ENCODE assay signal across 19 mouse cellular contexts in genomic region chr2:132757911-132758310, GRCm38 (mm10). TPM values are rescaled to one million over a fixed set of nuclear protein-coding genes. Genes with fewer than 3 reads are reported as not detected.
A peak's percentile ranks its signal among the peaks of the same experiment; 100 is the strongest.
DNase-seq lines count a peak whose midpoint lies in the region; ATAC-seq lines count a peak whose summit lies in the region.
"Had no signal": no experiment of that assay in that cellular context is flagged by ENCODE, and none has a peak within 500 bp of the region (broad histone marks: within the 10 kb centered on the region; RNA-seq: fewer than 3 reads in every experiment).

No protein-coding gene starts in this region.

- H3K27me3 ChIP-seq in forebrain, embryonic 13.5 days, result no peaks in the 10 kb centered on the region
- H3K27me3 ChIP-seq: embryonic facial prominence, embryonic 12.5 days; limb, embryonic 12.5 days had no signal

- WGBS in forebrain, embryonic 13.5 days, result 60% methylated on average over 5 of the region's 5 CpGs

- H3K4me3 ChIP-seq in forebrain, embryonic 13.5 days, result no peak overlapping the region
- H3K4me3 ChIP-seq: embryonic facial prominence, embryonic 12.5 days; gastrocnemius, adult 2 months; limb, embryonic 12.5 days; megakaryocyte, embryonic 14.5 days had no signal

- H3K36me3 ChIP-seq in forebrain, embryonic 13.5 days (ENCODE audit: poor library complexity, severe bottlenecking), result no peaks in the 10 kb centered on the region
- H3K36me3 ChIP-seq: embryonic facial prominence, embryonic 12.5 days; limb, embryonic 12.5 days had no signal

- H3K27ac ChIP-seq in forebrain, embryonic 13.5 days, result no peak overlapping the region
- H3K27ac ChIP-seq: embryonic facial prominence, embryonic 12.5 days; gastrocnemius, adult 2 months; hindbrain, embryonic 14.5 days; limb, embryonic 12.5 days; liver, embryonic 14.5 days had no signal

- peak; percentile 30 for DNase-seq in R1 (ENCODE audit: low read depth, low spot score)
- DNase-seq in ZHBTc4 (ENCODE audit: low read depth, low spot score), result peak; percentile 12
- DNase-seq in layer of hippocampus, adult 9-11 months, result peak; percentile 82
- peak; percentile 50 for DNase-seq in retina, postnatal 1 day
- no peak for DNase-seq in spleen, postnatal 36 days (ENCODE audit: low spot score in 2 of 2)
- DNase-seq in c-Kit-positive CD71-positive TER-119-positive erythroid progenitor cells, embryonic 14.5 days (ENCODE audit: low spot score), result no peak
- DNase-seq: cerebellum, adult 11-12 months; cerebellum, postnatal 36 days; gastrocnemius, adult 2 months; kidney, adult 11 months; kidney, postnatal 36 days; lung, postnatal 10 days had no signal

- no peak for ATAC-seq in forebrain, embryonic 13.5 days
- ATAC-seq: CD4-positive, CD25-positive, alpha-beta regulatory T cell, adult 4 months had no signal

- no peak overlapping the region for H3K4me2 ChIP-seq in forebrain, embryonic 13.5 days
- H3K4me2 ChIP-seq: embryonic facial prominence, embryonic 12.5 days; hindbrain, embryonic 14.5 days; limb, embryonic 12.5 days had no signal

- H3K9me3 ChIP-seq in forebrain, embryonic 13.5 days (replicated peaks), result no peaks in the 10 kb centered on the region
- H3K9me3 ChIP-seq: embryonic facial prominence, embryonic 12.5 days; limb, embryonic 12.5 days; megakaryocyte, embryonic 14.5 days had no signal

- no peak overlapping the region for H3K9ac ChIP-seq in forebrain, embryonic 13.5 days
- H3K9ac ChIP-seq: embryonic facial prominence, embryonic 12.5 days; hindbrain, embryonic 14.5 days; limb, embryonic 12.5 days; liver, embryonic 14.5 days had no signal

- peaks cover 7% of the 10 kb centered on the region for H3K4me1 ChIP-seq in forebrain, embryonic 13.5 days
- H3K4me1 ChIP-seq: embryonic facial prominence, embryonic 12.5 days; limb, embryonic 12.5 days; megakaryocyte, embryonic 14.5 days had no signal

RNA-seq across cellular contexts. Expression of gene Chgb, which starts 23.2 kb away (rescaled TPM):
- 23.5 and 27.1 TPM in 2 replicates for polyA plus RNA-seq in forebrain, embryonic 13.5 days (2015; fragmentation: Nextera tagmentation; extraction: Ambion mirVana)

RNA-seq across cellular contexts. Expression of gene Trmt6, which starts 57.9 kb away (rescaled TPM):
- polyA plus RNA-seq in forebrain, embryonic 13.5 days (2015; fragmentation: Nextera tagmentation; extraction: Ambion mirVana), result 33.8 and 34.6 TPM in 2 replicates

RNA-seq across cellular contexts. Expression of gene Mcm8, which starts 58.0 kb away (rescaled TPM):
- 15.0 and 16.8 TPM in 2 replicates for polyA plus RNA-seq in forebrain, embryonic 13.5 days (2015; fragmentation: Nextera tagmentation; extraction: Ambion mirVana)

Comparison
In these comparisons a context has a peak if more than half of its experiments do, and no peak if none do; other contexts are left out.
1. DNase-seq: peak in R1 (single experiment), ZHBTc4 (single experiment), layer of hippocampus, adult 9-11 months (single experiment) and retina, postnatal 1 day (single experiment); none in spleen, postnatal 36 days (0 of 2) and c-Kit-positive CD71-positive TER-119-positive erythroid progenitor cells, embryonic 14.5 days (single experiment).